Mouse (Mus musculus) ES-Bruce4 (cell line): ENCODE results near the gene Astn1. TPM values are rescaled to one million over a fixed set of nuclear protein-coding genes. Genes with fewer than 3 reads are reported as not detected.

Experiments used
- H3K27ac ChIP-seq: 2 replicates; pipeline ENCODE4 v1.5.1; 2012; ENCODE audit warnings: low read length, inconsistent platforms; ENCODE audit not compliant: insufficient read depth
- H3K27me3 ChIP-seq: 2 replicates; pipeline ENCODE4 v1.6.1; 2012; ENCODE audit warnings: mild to moderate bottlenecking, low read length, inconsistent platforms; ENCODE audit not compliant: control insufficient read depth, poor library complexity, insufficient read depth, severe bottlenecking
- H3K36me3 ChIP-seq: 2 replicates; pipeline ENCODE4 v1.6.1; 2012; ENCODE audit warnings: inconsistent platforms, mild to moderate bottlenecking, low read length, moderate library complexity; ENCODE audit not compliant: control insufficient read depth, poor library complexity, insufficient read depth, severe bottlenecking
- H3K4me1 ChIP-seq: one replicate; pipeline ENCODE4 v1.8.1; 2011; ENCODE audit warnings: low read length; ENCODE audit not compliant: control insufficient read depth, insufficient read depth
- H3K4me3 ChIP-seq: 2 replicates; pipeline ENCODE4 v1.5.1; 2011; ENCODE audit warnings: low read depth, mild to moderate bottlenecking, low read length
- H3K9ac ChIP-seq: 2 replicates; pipeline ENCODE4 v1.6.1; 2012; ENCODE audit warnings: low read depth, mild to moderate bottlenecking, inconsistent platforms; ENCODE audit not compliant: poor library complexity, severe bottlenecking
- H3K9me3 ChIP-seq: replicated peaks from 2 replicates; pipeline ENCODE4 v1.6.1; 2012; ENCODE audit warnings: mild to moderate bottlenecking, low read length, inconsistent platforms; ENCODE audit not compliant: control insufficient read depth, poor library complexity, insufficient read depth, severe bottlenecking
- CTCF ChIP-seq: IDR thresholded peaks from one replicate; pipeline ENCODE4 v1.8.1; 2011; ENCODE audit warnings: low read depth, low read length
- EP300 ChIP-seq: IDR thresholded peaks from 2 replicates; pipeline ENCODE4 v1.6.1; 2011; ENCODE audit warnings: low read depth, low read length; ENCODE audit not compliant: insufficient read depth
- POLR2A ChIP-seq: IDR thresholded peaks from one replicate; pipeline ENCODE4 v1.8.1; 2011; ENCODE audit warnings: low read length; ENCODE audit not compliant: insufficient read depth
- polyA plus RNA-seq: library from polyadenylated mRNA; stranded (reverse); fragments of >200 nt; gene quantifications from 2 replicates; pipeline ENCODE4 v1.2.4, GENCODE M21; 2011; ENCODE audit warnings: low read depth; ENCODE audit not compliant: missing spikeins, insufficient read depth, insufficient read length

The Astn1 gene
- polyA plus RNA-seq, 1 experiment: 0.33 TPM

DNA sequence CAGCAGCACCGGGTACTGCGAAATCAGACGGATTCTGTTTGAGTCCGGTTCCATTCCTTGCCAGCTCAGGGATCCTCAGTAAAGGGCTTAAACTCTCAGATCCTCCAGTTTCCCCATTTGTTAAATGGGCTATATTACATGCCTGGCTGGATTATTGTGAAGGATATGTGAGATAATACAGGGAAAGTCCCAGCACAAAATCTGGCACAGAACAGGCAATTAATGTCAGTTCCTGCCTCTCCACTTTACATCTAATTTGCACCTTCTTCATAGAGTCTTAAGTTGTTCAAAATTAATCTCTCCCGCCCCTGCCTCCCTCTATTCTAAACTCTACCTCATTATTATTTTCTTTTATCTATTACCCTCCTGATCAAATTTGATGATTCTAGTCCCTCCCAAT, 211.1 kb downstream of the Astn1 start:
- Histone ChIP-seq H3K9ac (no peak overlapping the region), H3K4me1 (no peaks in the 10 kb centered on the region), H3K36me3 (no peaks in the 10 kb centered on the region), H3K27me3 (no peaks in the 10 kb centered on the region), H3K27ac (no peak overlapping the region), H3K9me3 (no peaks in the 10 kb centered on the region), H3K4me3 (no peak overlapping the region)
- TF ChIP-seq POLR2A (no peak), EP300 (no peak), CTCF (no peak)

- H3K27me3 ChIP-seq: no peaks in the 10 kb centered on the region
- no peak overlapping the region for H3K27ac ChIP-seq
- no peak for TF ChIP-seq EP300
- TF ChIP-seq CTCF: no peak
- TF ChIP-seq POLR2A: no peak
- H3K4me1 ChIP-seq: no peaks in the 10 kb centered on the region
- no peaks in the 10 kb centered on the region for H3K36me3 ChIP-seq
- no peak overlapping the region for H3K4me3 ChIP-seq
- H3K9me3 ChIP-seq: no peaks in the 10 kb centered on the region
- no peak overlapping the region for H3K9ac ChIP-seq
These were observed 211.5 kb downstream of the Astn1 start for GRCm38 (mm10) chr1:158573597-158573996.

- Histone ChIP-seq H3K4me3 (no peak overlapping the region), H3K27me3 (no peaks in the 10 kb centered on the region), H3K4me1 (no peaks in the 10 kb centered on the region), H3K9me3 (no peaks in the 10 kb centered on the region), H3K27ac (no peak overlapping the region), H3K36me3 (no peaks in the 10 kb centered on the region), H3K9ac (no peak overlapping the region)
- TF ChIP-seq POLR2A (no peak), CTCF (no peak), EP300 (no peak)
These were observed 213.9 kb downstream of the Astn1 start for GRCm38 (mm10) chr1:158575997-158576396.

DNA sequence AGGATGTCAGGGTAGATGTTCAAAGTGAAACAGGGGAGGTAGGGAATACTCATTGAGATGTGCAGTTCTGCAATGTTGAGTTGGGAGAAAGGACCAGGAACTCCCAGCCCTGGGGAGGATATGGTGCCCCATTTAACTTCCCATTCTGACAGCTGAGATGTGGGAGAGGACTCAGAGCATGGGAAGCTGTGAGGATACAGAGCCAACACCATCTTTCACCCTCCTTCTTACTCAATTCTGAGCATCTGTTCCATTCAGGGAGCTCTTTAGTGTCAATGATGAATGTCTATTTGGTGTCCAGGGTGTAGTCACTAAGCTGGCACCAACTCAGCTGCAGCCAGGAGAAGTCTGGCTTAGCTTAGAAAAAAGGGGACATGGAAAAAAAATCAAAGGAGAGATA, 219.7 kb downstream of the Astn1 start:
- no peak overlapping the region for H3K9ac ChIP-seq
- H3K27ac ChIP-seq: no peak overlapping the region
- H3K4me3 ChIP-seq: no peak overlapping the region
- no peaks in the 10 kb centered on the region for H3K4me1 ChIP-seq
- no peaks in the 10 kb centered on the region for H3K9me3 ChIP-seq
- no peak for TF ChIP-seq POLR2A
- H3K27me3 ChIP-seq: no peaks in the 10 kb centered on the region
- no peaks in the 10 kb centered on the region for H3K36me3 ChIP-seq

DNA sequence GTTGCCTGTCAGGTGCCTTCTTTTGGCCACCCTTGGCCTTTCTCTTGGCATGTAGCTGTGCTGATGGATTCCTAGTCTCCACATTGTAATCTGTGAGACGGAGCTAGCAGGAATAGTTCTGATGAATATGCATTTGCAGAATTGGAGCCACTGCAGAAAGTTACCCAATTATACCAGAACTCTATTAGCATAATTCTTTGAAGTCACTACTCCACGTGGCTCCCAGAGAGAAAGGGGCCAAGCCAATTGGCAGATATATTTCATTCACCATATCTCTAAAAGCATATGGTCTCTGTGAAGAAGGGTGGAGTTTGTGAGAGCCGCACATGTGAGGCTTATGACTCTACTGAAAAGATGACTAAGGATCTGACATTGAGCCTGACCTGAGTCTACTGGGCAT, 226.8 kb downstream of the Astn1 start:
- Histone ChIP-seq H3K27ac (no peak overlapping the region), H3K27me3 (no peaks in the 10 kb centered on the region), H3K4me3 (no peak overlapping the region), H3K36me3 (no peaks in the 10 kb centered on the region), H3K4me1 (no peaks in the 10 kb centered on the region), H3K9me3 (no peaks in the 10 kb centered on the region), H3K9ac (no peak overlapping the region)
- TF ChIP-seq EP300: no peak
- no peak for TF ChIP-seq CTCF
- no peak for TF ChIP-seq POLR2A

- H3K27ac ChIP-seq: no peak overlapping the region
- no peaks in the 10 kb centered on the region for H3K4me1 ChIP-seq
These were observed 234.8 kb downstream of the Astn1 start for GRCm38 (mm10) chr1:158596726-158597448.

More at GRCm38 (mm10) chr1:158596726-158597448, 234.8 kb downstream of the Astn1 start:
- Histone ChIP-seq H3K36me3 (no peaks in the 10 kb centered on the region), H3K9me3 (no peaks in the 10 kb centered on the region), H3K4me3 (no peak overlapping the region), H3K9ac (no peak overlapping the region), H3K27me3 (no peaks in the 10 kb centered on the region)
- TF ChIP-seq CTCF: peak; percentile 81
- no peak for TF ChIP-seq POLR2A
